10 mouse cellular contexts compared by ENCODE assay signal in genomic region chr17:28234641-28235040, GRCm38 (mm10). TPM values are rescaled to one million over a fixed set of nuclear protein-coding genes. Genes with fewer than 3 reads are reported as not detected.
A peak's percentile ranks its signal among the peaks of the same experiment; 100 is the strongest.
DNase-seq lines count a peak whose midpoint lies in the region; ATAC-seq and TF ChIP-seq lines count a peak whose summit lies in the region.
"Had no signal": no experiment of that assay in that cellular context is flagged by ENCODE, and none has a peak within 500 bp of the region (broad histone marks: within the 10 kb centered on the region; RNA-seq: fewer than 3 reads in every experiment).

No protein-coding gene starts in this region.

- intact Hi-C loops in gastrocnemius, adult 2 months (cut with DNase I), result loop anchor here (5.0 to 10.0 kb wide), 2 partner anchors 43 to 290 kb away; no protein-coding TSS in a partner anchor

- H3K27ac ChIP-seq in gastrocnemius, adult 2 months, result peak overlapping the region; percentile 100
- no peak overlapping the region for H3K27ac ChIP-seq in hindbrain, embryonic 16.5 days (ENCODE audit: low read depth, low read length)
- peak overlapping the region; percentile 77 for H3K27ac ChIP-seq in stomach, embryonic 16.5 days (ENCODE audit: low read length)

- no peak for TF ChIP-seq CTCF in gastrocnemius, adult 2 months (IDR thresholded peaks at IDR 0.05)

- H3K4me1 ChIP-seq in megakaryocyte, embryonic 14.5 days, result peaks cover 85% of the 10 kb centered on the region
- H3K4me1 ChIP-seq in hindbrain, embryonic 16.5 days (ENCODE audit: control insufficient read depth, insufficient read depth, low read depth, low read length), result peaks cover 14% of the 10 kb centered on the region
- H3K4me1 ChIP-seq in stomach, embryonic 16.5 days (ENCODE audit: control insufficient read depth, insufficient read depth, low read length), result peaks cover 28% of the 10 kb centered on the region

- H3K9me3 ChIP-seq in megakaryocyte, embryonic 14.5 days, result no peaks in the 10 kb centered on the region
- no peaks in the 10 kb centered on the region for H3K9me3 ChIP-seq in hindbrain, embryonic 16.5 days (ENCODE audit: control insufficient read depth, low read length)
- H3K9me3 ChIP-seq in stomach, embryonic 16.5 days (replicated peaks; ENCODE audit: control insufficient read depth, low read length), result no peaks in the 10 kb centered on the region

- WGBS in hindbrain, embryonic 16.5 days, result 77% methylated on average over 5 of the region's 5 CpGs
- 80% methylated on average over 5 of the region's 5 CpGs for whole genome bisulfite sequencing in stomach, embryonic 16.5 days

- no peaks in the 10 kb centered on the region for H3K27me3 ChIP-seq in megakaryocyte, embryonic 14.5 days (replicated peaks)
- H3K27me3 ChIP-seq in hindbrain, embryonic 16.5 days (replicated peaks; ENCODE audit: control insufficient read depth, insufficient read depth, low read length), result no peaks in the 10 kb centered on the region
- H3K27me3 ChIP-seq in stomach, embryonic 16.5 days (ENCODE audit: control insufficient read depth, insufficient read depth, low read length), result no peaks in the 10 kb centered on the region

- peak; percentile 14 for DNase-seq in gastrocnemius, adult 2 months
- DNase-seq in gastrocnemius, adult 18-20 months (ENCODE audit: low spot score), result no peak
- DNase-seq in frontal cortex, postnatal 25 days (ENCODE audit: low spot score in 2 of 2), result no peak
- no peak for DNase-seq in spleen, postnatal 14 days (ENCODE audit: low spot score in 2 of 2)
- DNase-seq: kidney, adult 2 months; retina, postnatal 1 day had no signal

- no peak overlapping the region for H3K9ac ChIP-seq in hindbrain, embryonic 16.5 days (ENCODE audit: low read depth, low read length)
- H3K9ac ChIP-seq in stomach, embryonic 16.5 days (ENCODE audit: low read length), result peak overlapping the region; percentile 22; the same call in 1 of the 2 replicates

- H3K36me3 ChIP-seq in megakaryocyte, embryonic 14.5 days (replicated peaks; ENCODE audit: low read length), result peaks cover 65% of the 10 kb centered on the region
- no peaks in the 10 kb centered on the region for H3K36me3 ChIP-seq in hindbrain, embryonic 16.5 days (ENCODE audit: control insufficient read depth, insufficient read depth, low read length)
- H3K36me3 ChIP-seq in stomach, embryonic 16.5 days (ENCODE audit: control insufficient read depth, insufficient read depth, low read length), result no peaks in the 10 kb centered on the region

- no peak for ATAC-seq in megakaryocyte, adult 5-6 weeks (ENCODE audit: poor library complexity, severe bottlenecking)
- no peak for ATAC-seq in hindbrain, embryonic 16.5 days
- no peak for ATAC-seq in stomach, embryonic 16.5 days (ENCODE audit: insufficient read depth, low FRiP score)

- peak overlapping the region; percentile 37; the same call in 1 of the 2 replicates for H3K4me2 ChIP-seq in hindbrain, embryonic 16.5 days (ENCODE audit: low read length)
- H3K4me2 ChIP-seq in stomach, embryonic 16.5 days (ENCODE audit: low read depth, low read length), result peak overlapping the region; percentile 68

- peak overlapping the region; percentile 9 for H3K4me3 ChIP-seq in gastrocnemius, adult 2 months
- H3K4me3 ChIP-seq in megakaryocyte, embryonic 14.5 days (replicated peaks), result peak overlapping the region; percentile 87
- H3K4me3 ChIP-seq in hindbrain, embryonic 16.5 days (ENCODE audit: low read length), result no peak overlapping the region
- H3K4me3 ChIP-seq in stomach, embryonic 16.5 days (replicated peaks; ENCODE audit: low read length), result no peak overlapping the region; the same call in 1 of the 2 replicates

RNA-seq across cellular contexts. Expression of gene Ppard, which starts 2.1 kb away (rescaled TPM):
- 10 to 100 TPM; 29.1 to 30.7 TPM for total RNA-seq in gastrocnemius, adult 2 months (2021)
- 10 to 100 TPM; 26.3 to 27.2 TPM for total RNA-seq in gastrocnemius, adult 18-20 months (2021)
- 132 and 226 TPM in 2 replicates for polyA plus RNA-seq in megakaryocyte, embryonic 14.5 days (2012; ENCODE audit: insufficient read depth, low replicate concordance)
- 19.5 and 19.6 TPM in 2 replicates for total RNA-seq in megakaryocyte, adult 5-6 weeks (2015)
- total RNA-seq in megakaryocyte, adult 5-6 weeks (2017), result 4.4 and 8.2 TPM in 2 replicates
- polyA plus RNA-seq in hindbrain, embryonic 16.5 days (2015; fragmentation: Nextera tagmentation; extraction: Ambion mirVana), result 1.1 TPM in 2 replicates
- polyA plus RNA-seq in stomach, embryonic 16.5 days (2015; fragmentation: Nextera tagmentation; extraction: Ambion mirVana), result 2.8 and 3.0 TPM in 2 replicates

RNA-seq across cellular contexts. Expression of gene Def6, which starts 27.1 kb away (rescaled TPM):
- total RNA-seq in gastrocnemius, adult 2 months (2021), result 1 to 10 TPM; 1.5 to 1.6 TPM
- total RNA-seq in gastrocnemius, adult 18-20 months (2021), result 1 to 10 TPM; 1.1 to 1.9 TPM
- polyA plus RNA-seq in megakaryocyte, embryonic 14.5 days (2012; ENCODE audit: insufficient read depth, low replicate concordance), result 90.3 and 202 TPM in 2 replicates
- 35.4 and 40.7 TPM in 2 replicates for total RNA-seq in megakaryocyte, adult 5-6 weeks (2015)
- total RNA-seq in megakaryocyte, adult 5-6 weeks (2017), result 91.5 and 92.6 TPM in 2 replicates
- 5.8 and 7.0 TPM in 2 replicates for polyA plus RNA-seq in hindbrain, embryonic 16.5 days (2015; fragmentation: Nextera tagmentation; extraction: Ambion mirVana)
- 8.5 and 8.8 TPM in 2 replicates for polyA plus RNA-seq in stomach, embryonic 16.5 days (2015; fragmentation: Nextera tagmentation; extraction: Ambion mirVana)

RNA-seq across cellular contexts. Expression of gene Zfp523, which starts 57.7 kb away (rescaled TPM):
- 10 to 100 TPM; 12.9 to 13.9 TPM for total RNA-seq in gastrocnemius, adult 2 months (2021)
- total RNA-seq in gastrocnemius, adult 18-20 months (2021), result 10 to 100 TPM; 15.8 to 16.7 TPM
- polyA plus RNA-seq in megakaryocyte, embryonic 14.5 days (2012; ENCODE audit: insufficient read depth, low replicate concordance), result 45.0 and 64.1 TPM in 2 replicates
- 4.2 and 6.4 TPM in 2 replicates for total RNA-seq in megakaryocyte, adult 5-6 weeks (2015)
- total RNA-seq in megakaryocyte, adult 5-6 weeks (2017), result 7.1 and 8.1 TPM in 2 replicates
- 43.0 and 44.6 TPM in 2 replicates for polyA plus RNA-seq in hindbrain, embryonic 16.5 days (2015; fragmentation: Nextera tagmentation; extraction: Ambion mirVana)
- 26.0 and 27.5 TPM in 2 replicates for polyA plus RNA-seq in stomach, embryonic 16.5 days (2015; fragmentation: Nextera tagmentation; extraction: Ambion mirVana)

Comparison
In these comparisons a context has a peak if more than half of its experiments do, and no peak if none do; other contexts are left out.
1. H3K4me3 ChIP-seq: peak in gastrocnemius, adult 2 months (single experiment) and megakaryocyte, embryonic 14.5 days (single experiment); none in hindbrain, embryonic 16.5 days (single experiment) and stomach, embryonic 16.5 days (single experiment).
2. RNA of gene Def6, which starts 27.1 kb away (total RNA-seq): 35.4 to 92.6 TPM in megakaryocyte, adult 5-6 weeks; 1.1 to 1.9 TPM in gastrocnemius, adult 18-20 months and 1.5 to 1.6 TPM in gastrocnemius, adult 2 months; every median in the first group is over 10 times any median in the second.